Mouse (Mus musculus) T-cell, adult 66 days (primary cell): ENCODE results near the gene Gm6482. TPM values are rescaled to one million over a fixed set of nuclear protein-coding genes. Genes with fewer than 3 reads are reported as not detected.

Experiments used
- total RNA-seq, 2 experiments: library from RNA; stranded (reverse); gene quantifications; 3 replicates in 1 of 2; 4 replicates in 1 of 2; pipeline ENCODE4 v1.2.4; 2023

Gene Gm6482
- total RNA-seq = not detected

GRCm38 (mm10) chr14:41408181-41408580, at the start of gene Gm6482:
Gene Gm6482 (minus strand): TSS chr14:41408281.

GRCm38 (mm10) chr14:41453418-41453817, 45.3 kb upstream of the Gm6482 start, which contains the start of gene Gm7954:
Gene Gm7954 (minus strand): TSS chr14:41453518.

GRCm38 (mm10) chr14:41386279-41386678, 21.8 kb downstream of the Gm6482 start, which contains the start of gene Gm7945:
Gene Gm7945 (minus strand): TSS chr14:41386379.

Other genes with a start within 250 kb of the Gm6482 start
- gene Sftpd, start 223.1 kb downstream of the Gm6482 start, total RNA-seq = not detected
- not detected for gene Gm2832, start 129.5 kb downstream of the Gm6482 start, total RNA-seq
- not detected for gene Gm5798, start 59.7 kb downstream of the Gm6482 start, total RNA-seq
- not detected for gene Gm7945, start 21.9 kb downstream of the Gm6482 start, total RNA-seq
- not detected for gene Gm7954, start 45.2 kb upstream of the Gm6482 start, total RNA-seq
- not detected for gene Gm3486, start 81.2 kb upstream of the Gm6482 start, total RNA-seq
- not detected for gene Gm7970, start 147.3 kb upstream of the Gm6482 start, total RNA-seq
- not detected for gene 1700049E17Rik2, start 164.9 kb upstream of the Gm6482 start, total RNA-seq
- not detected for gene Gm3072, start 216.3 kb upstream of the Gm6482 start, total RNA-seq
- not detected for gene Gm3676, start 238.2 kb upstream of the Gm6482 start, total RNA-seq